Mouse (Mus musculus) CD4-positive, CD25-positive, alpha-beta regulatory T cell, adult 9 weeks (primary cell): Measurements from ENCODE around the gene C1qtnf2. TPM values are rescaled to one million over a fixed set of nuclear protein-coding genes. Genes with fewer than 3 reads are reported as not detected.

Source experiments
- polyA plus RNA-seq: library from polyadenylated mRNA; unstranded; fragments of 100-300 nt; shearing (Covaris generic); gene quantifications from one replicate; pipeline ENCODE4 v1.2.1, GENCODE M21; 2017

Gene C1qtnf2
- not detected for polyA plus RNA-seq

DNA sequence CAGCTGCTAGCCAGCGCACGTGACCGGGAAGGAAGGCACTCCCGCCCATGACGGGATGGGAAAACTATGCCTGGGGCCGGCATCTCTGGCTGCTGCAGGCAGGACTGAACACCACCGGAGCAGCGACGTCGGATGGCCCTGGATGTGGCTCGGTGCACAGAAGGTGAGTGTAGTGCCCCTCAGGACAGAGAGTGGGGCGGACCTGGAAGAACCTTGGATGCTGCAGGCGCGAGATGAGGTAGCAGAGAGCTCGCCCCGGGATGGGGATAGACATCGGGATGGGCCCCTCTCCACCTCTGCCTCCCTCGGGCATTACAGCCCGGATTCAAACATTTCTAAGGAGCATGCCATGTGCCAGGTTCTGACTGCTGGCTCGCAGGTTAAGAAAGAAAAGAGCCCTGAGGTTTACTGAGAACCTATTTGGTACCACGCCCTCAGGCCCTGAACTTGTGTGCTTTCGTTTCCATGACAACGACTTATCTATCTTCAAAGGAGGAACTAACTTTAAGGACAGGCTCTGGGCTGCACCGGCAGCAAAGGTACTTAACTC, at the start of gene C1qtnf2:
TSS of gene C1qtnf2 (plus strand) at position 52 of the 550 bp plus-strand sequence.

DNA sequence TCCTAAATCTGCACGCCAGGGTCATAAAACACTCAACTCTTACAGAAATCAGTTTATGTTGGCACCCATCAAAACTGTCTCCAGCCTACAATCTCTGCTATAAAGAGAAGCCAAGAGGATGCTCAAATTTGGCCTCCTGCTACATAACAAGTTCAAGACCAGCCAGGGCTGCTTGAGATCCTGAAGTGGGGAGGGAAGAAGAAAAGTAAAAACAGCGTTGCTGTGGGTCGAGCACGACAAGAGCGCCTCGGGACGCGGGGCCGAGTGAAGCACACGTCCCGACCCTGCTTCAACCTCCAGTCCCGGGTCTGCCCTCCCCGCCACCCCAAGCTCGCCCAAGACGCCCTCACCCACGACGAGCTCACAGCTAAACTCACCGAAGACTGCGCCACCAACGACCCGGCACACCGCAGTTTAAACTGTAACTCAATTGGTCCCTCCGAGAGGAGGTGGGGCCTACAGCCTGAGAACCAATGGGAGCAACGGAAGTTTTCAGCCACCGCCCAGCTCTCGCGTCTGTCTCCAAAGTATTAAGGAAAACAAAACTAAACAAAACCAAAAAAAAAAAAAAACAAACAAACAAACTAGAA, 48.2 kb upstream of the C1qtnf2 start, which contains the start of gene Pttg1:
TSS of gene Pttg1 (minus strand) at position 428 of the 590 bp plus-strand sequence.

DNA sequence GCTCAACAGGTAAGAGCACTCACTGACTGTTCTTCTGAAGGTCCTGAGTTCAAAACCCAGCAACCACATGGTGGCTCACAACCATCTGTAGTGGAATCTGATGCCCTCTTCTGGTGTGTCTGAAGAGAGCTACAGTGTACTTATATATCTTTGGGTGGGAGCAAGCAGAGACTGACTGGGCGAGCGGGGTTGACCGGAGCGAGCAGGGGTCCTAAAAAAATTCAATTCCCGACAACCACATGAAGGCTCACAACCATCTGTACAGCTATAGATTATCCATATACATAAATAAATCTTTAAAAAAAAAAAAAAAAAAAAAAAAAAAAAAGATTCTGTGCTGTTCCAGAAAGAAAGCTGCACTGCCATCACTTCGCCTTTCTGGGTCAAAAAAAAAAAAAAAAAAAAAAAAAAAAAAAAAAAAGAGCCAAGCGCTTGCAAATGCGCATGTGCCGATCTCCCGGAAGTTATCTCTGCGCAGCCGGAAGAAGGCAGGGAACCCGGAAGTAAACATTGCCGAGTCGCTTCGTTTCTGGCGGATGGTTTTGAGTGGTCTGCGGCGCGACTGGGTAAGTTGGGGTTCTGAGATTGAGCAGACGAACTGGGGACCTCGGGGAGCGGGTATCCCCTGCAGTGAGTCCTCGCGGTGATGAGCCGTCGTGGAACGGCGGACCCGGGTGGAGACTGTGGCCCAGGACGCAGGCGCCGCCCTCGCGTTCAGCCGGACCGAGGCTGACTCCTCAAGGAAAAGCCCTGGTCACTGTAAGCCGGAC, 40.6 kb upstream of the C1qtnf2 start, which contains the start of gene Slu7:
TSS of gene Slu7 (plus strand) at position 491 of the 770 bp plus-strand sequence.

DNA sequence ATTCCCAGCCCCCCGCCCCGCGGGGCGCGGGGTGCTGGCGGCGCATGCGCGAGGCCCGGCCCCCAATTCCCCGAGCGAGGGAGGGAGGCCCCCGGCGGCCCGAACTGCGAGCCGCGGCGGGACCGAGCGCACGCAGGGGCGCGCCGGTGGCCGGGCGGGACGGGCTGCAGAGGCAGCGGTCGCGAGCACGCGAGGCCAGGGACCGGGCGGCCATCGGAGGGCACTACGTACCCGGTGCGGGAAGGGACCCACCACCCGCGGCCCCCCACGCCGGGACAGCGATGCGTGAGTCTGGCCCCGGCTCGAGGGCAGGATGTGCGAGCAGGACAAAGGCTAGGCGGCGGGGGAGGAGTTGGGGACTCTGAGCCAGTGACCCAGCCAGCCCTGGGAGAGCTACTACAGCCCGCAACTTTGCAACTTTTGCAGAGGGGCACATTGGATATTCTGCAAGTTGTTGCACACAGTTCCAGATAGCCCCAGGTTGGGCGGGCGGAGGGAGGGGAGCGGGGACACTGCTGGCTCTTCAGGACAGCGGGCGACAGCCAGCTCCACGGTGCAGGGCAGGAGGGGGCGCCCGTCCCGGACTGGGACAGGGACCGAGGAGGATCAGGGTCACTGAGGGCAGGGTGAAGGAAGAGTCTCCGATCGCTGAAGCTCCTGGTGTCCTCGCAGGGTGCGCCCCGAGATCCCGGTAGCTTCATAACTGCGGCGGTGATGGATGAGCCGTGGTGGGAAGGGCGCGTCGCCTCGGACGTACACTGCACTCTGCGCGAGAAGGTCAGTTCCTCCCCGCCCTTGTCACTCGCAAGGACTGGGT, 54.8 kb downstream of the C1qtnf2 start, which contains the start of gene Ccnjl:
TSS of gene Ccnjl (plus strand) at position 102 of the 817 bp plus-strand sequence.

Other genes starting within 250 kb of the C1qtnf2 start
- gene Pttg1, start 48.0 kb upstream of the C1qtnf2 start, polyA plus RNA-seq: 176 TPM
- 106 TPM for gene Slu7, start 40.5 kb upstream of the C1qtnf2 start, polyA plus RNA-seq
- 0.32 TPM for gene Ccnjl, start 54.5 kb downstream of the C1qtnf2 start, polyA plus RNA-seq
- gene 4933415A04Rik, start 112.8 kb downstream of the C1qtnf2 start, polyA plus RNA-seq: not detected
- not detected for gene Fabp6, start 127.3 kb downstream of the C1qtnf2 start, polyA plus RNA-seq
- 13.3 TPM for gene Pwwp2a, start 207.7 kb downstream of the C1qtnf2 start, polyA plus RNA-seq